Mouse (Mus musculus): ENCODE measurements at regions not wholly inside any gene's neighbourhood (a gene's known extent, or its start where the extent isn't known, plus 50 kb on each side); places are given as distances from the start of the nearest gene placed in this dataset.

DNA sequence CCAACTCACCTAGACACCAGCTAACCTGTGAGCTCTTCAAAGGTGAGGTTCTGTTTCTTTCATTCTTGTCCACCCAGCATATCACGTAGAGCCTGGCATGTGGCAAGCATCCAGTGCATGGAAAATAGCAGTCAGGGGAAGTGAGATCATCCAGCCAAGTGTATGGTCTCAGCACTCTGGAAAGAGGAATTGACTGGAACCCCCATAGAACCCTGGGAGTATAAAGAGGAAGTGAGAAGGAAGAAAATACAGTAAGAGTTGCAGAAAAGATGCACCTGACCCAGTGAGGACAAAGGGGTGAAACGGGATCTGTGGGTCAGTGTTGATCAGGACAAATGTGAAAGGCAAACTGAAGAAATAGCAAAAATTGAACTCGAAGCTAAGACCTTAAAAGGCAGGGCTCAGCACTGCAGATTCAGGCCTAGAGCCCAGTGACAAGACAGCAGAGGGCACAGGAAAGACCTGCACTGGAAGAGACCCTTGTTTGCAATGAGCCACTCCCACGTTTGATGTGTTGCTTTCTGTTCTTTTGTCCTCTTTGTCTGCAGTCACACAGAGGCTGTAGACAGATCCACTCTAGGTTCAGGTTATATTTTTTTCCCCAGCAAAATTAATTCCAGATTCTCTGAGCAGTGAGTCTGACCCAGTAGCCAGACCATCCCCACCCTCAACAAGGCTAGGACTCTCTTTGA is 86.7 kb upstream of the Slc44a1 start:
- TF ChIP-seq POLR2A (IDR thresholded peaks at IDR 0.05; ENCODE audit: borderline replicate concordance, extremely low read depth, insufficient read depth, insufficient read length, poor library complexity, severe bottlenecking): no peak
- no peak for TF ChIP-seq CTCF (IDR thresholded peaks at IDR 0.05; ENCODE audit: borderline replicate concordance, extremely low read depth, insufficient read depth, insufficient read length)

Measured in brain, embryonic 14.5 days (tissue).